Mouse (Mus musculus) telencephalon, adult 2 months (tissue): Measurements from ENCODE around the gene Cacna1s.

Experiments used
- DNase-seq: peaks from one replicate; pipeline ENCODE4 v3.0.0-alpha.2; 2011; ENCODE audit warnings: low read depth, low spot score

Cacna1s gene

DNA sequence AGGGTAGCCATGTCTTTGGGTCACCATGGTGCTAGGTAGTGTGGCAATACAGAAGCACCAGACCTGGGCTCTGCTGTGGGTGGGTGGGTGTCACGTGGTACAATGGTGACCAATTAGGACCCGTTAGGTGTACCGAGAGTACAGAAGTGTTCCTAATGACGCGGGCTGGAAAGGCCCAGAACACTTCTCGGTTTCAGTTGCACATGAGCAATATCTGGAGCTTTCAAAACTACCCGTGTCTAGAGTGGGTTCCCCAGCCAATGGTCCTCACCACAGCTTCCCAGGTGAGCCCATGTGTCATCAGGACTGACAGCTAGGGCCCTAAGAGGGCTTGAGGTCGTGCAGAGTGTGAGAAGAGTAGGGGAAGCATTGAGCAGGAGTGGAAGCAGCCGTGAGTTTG lies 64.5 kb downstream of the Cacna1s start:
- no peak for DNase-seq

DNA sequence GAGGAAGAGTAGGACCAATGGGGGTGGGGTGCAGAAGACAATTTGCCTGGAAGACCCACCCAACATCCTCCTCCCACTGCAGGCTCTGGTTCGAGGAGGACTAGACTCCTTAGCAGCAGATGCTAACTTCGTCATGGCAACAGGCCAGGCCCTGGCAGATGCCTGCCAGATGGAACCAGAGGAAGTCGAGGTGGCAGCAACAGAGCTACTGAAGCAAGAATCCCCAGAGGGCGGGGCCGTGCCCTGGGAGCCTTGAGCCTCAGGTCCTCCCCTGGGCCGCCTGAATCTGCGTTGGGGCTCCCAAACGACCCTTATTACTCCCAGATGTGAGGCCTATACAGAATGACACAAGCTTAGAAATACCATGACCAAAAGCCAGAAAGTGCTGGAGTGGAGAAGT lies 66.3 kb downstream of the Cacna1s start:
- DNase-seq, result no peak

- no peak for DNase-seq
Observed at GRCm38 (mm10) chr1:136119571-136120262, 67.2 kb downstream of the Cacna1s start.

GRCm38 (mm10) chr1:136120263-136120603 lies 67.7 kb downstream of the Cacna1s start:
- DNase-seq, result no peak

- DNase-seq, result no peak
Observed at GRCm38 (mm10) chr1:136120785-136121184, 68.2 kb downstream of the Cacna1s start.

- no peak for DNase-seq
Observed at GRCm38 (mm10) chr1:136122030-136122429, 69.5 kb downstream of the Cacna1s start.

DNA sequence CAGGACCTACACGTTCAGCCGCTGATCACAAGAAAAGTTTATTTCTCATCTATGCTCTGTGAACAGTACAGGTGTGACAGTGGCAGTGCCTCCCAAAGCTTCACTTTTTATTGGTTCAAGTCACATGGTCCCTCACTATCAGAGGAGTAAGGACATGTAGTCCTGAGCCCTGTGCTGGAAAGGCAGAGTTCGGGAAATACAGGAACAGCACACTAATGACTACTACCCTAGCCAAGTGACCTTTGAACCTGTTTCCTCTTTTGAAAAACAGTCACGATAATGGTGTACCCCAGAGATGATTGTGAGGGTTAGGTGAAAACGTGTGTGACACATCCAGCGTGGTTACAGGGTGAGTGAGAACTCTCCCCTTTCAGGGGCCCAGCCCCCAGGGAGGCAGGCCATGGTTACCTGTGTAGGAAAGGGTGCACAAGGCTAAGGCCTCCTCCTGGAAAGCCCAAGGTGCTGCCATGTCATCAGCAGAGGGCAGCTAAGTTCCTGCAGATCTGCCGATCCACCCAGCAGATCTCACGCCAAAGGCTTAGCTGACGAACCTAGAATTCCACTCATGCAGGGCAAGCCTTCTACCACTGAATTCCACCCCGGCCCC lies 73.7 kb downstream of the Cacna1s start:
- no peak for DNase-seq

- DNase-seq, result no peak
Observed at GRCm38 (mm10) chr1:136126895-136127294, 74.3 kb downstream of the Cacna1s start.

DNA sequence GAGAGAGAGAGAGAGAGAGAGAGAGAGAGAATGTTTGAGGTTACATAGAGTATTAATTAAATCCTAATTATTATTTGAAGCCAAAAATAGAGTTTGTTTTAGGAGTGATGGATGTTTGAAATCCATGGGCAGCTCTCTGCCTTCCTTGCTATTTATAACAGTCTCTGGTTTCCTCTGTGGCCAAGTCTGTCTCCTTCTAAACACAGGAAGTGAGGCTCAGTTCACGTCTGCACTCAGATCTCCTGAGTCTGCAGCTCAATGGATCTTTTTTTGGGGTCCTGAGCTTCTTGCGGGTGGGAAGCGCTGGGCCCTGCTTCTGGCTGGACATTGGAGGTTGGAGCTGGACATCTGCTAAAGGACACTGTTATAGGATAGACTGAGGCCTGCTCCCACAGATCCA lies 75.3 kb downstream of the Cacna1s start:
- no peak for DNase-seq

DNA sequence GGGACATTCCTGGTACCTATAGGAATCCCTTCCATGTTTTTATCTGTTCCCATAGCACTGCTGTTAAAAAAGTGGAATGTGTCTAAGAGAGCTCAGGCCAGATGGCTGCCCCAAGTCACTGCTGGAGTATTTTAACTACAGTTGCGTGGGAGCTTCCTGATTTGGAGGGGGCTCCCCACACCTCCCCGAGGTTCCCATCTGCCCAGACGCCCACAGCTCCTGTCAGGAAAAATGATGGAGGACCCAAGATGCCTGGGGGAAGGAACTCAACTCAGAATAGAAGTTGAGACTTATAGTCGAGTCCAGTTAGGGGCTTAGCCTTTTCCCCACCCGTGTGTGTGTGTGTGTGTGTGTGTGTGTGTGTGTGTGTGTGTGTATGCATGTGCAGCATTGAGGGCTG lies 75.9 kb downstream of the Cacna1s start:
- peak; percentile 89 for DNase-seq

- no peak for DNase-seq
Observed at GRCm38 (mm10) chr1:136128944-136129589, 76.5 kb downstream of the Cacna1s start.

- no peak for DNase-seq
Observed at GRCm38 (mm10) chr1:136130107-136130506, 77.6 kb downstream of the Cacna1s start.

GRCm38 (mm10) chr1:136130951-136131558 lies 78.5 kb downstream of the Cacna1s start, which contains the start of gene Kif21b:
TSS of gene Kif21b (plus strand) at chr1:136131389.
- DNase-seq, result peak; percentile 94

DNA sequence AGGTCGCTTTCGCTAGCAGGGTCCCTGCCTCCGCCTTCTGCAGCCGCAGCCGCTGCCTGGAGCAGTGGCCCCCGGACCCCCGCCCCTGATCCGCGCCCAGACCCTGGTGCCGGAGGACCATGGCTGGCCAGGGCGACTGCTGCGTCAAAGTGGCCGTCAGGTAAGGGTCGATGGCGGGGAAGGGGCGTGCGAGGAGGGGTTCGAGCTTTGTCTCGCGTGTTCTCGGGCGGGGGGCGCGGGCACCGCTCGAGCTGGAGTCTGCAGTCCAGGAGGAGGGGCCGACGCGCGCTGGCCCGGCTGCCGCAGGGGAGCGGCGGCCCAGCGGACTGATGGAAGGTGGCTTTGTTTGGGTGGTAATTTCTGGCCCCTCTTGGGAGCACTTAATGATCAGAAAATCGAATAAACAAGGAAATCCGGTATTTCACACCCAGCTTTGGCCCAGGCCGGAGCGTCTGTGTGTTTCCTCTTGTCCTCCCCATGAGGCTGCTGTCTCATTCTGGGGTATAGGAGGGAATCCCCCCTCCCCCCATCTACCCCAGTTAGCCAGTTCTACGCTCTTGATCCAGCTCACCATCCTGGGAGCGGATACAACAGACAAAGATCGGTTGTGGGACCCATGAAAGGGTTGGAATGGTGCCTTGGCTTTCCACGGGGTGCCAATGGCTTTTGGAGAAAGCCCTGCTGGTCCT lies 79.2 kb downstream of the Cacna1s start:
- no peak for DNase-seq

DNA sequence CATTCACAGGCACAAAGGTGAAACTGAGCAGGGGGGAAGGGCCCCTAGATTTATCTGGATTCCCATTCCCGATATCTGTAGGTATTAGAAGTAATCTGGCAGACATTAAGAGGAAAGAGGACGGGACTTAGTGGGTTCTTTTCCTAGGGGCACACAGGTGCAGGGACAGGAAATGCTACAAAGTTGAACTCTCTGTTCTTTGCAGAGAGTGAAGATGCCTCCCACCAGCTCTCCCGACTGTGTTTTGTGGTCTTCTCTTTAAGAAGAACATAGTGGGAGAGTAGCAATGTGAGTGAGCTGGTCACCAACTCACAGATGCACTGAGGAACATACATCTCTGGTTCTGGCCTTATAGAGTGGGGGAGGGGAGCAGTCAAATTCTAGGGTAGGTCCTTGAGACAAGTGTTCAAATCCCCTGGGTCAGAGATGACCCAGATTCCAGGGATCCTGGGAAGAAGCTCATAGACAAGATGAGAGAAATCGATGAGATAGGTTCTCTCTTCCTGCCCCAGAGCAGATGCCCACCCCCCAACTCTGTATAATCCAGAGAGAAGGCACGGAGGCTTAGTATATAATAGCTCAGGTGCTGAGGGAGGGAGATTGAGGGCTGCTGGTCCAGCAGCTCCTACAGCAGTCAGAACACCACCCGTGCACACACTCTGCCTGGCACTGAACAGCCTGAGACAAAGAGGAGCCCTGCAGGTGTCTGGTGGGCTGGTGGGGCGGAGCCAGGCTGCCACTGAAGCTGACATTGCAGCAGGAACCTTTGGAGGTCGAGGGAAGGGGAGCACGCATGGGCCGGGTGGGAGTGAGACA lies 80.0 kb downstream of the Cacna1s start:
- DNase-seq, result no peak

DNA sequence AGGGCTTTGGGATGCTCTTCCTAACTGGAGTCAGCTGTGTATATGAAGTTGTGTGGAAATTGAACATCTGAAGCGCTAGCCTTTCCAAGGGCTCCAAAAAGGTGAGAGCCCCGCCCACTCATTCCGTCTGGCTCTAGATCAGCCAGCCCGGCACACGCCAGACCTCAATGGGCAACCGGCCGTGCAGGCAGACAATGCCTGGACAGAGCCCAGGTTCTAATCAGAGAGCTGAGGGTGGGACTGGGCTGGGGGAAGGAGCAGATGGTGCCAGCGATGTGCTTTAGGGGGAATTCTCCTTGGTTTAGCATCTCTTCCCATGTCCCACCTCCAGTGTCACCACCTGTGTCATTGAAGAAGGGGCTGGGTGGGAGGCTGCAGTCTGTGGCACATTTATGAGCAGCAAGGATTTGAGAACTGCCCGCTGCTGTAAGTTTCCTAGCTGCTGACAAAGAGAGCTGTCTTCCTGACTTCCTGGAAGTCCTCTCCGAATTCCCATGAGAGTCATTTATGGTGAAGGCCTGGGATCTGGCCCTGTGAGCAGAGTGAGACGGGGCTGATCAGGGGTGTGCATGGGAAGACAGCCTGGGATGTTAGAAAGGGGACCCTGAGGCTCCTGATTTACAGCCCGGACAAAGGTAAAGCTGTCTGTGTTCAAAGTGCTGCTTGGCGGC lies 81.2 kb downstream of the Cacna1s start:
- no peak for DNase-seq

DNA sequence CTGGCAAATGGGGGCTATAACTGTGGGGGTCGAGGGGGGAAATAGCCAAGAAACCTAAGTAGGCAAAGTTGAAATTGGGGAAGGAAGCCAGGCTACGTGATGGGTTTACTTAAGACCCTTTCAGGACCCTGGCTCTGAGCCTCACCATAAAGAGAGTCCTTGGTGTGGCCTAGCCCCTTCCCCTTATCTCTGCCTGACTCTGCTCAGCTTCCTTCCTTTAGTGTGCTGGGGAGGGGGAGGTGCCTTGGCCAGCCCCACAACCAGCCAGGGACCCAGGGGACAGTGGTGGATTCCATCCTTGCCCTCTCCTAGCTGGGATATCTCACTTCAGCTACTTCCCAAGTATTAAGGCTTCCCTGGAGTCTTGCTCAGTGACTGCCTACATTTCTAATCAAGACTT lies 82.0 kb downstream of the Cacna1s start:
- DNase-seq, result no peak

DNA sequence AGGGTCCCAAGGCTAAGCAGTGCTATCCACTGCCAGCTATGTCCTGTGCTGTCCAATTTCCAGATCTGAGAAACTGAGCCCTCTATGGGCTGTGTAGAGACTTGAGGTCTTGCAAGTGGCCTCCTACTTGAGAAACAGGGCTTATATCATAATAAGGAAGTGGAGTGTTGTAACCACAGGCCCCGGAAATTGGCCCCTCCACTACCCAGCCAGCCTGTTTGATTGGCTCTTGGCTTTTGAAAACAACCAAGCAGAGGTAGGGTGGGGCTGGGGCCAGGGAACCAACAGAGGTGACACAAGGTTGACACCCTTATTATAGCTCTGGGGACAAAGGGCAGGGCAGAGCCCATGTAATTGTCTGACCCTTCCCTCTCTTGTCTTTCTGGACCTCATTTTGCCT lies 82.5 kb downstream of the Cacna1s start:
- no peak for DNase-seq

DNA sequence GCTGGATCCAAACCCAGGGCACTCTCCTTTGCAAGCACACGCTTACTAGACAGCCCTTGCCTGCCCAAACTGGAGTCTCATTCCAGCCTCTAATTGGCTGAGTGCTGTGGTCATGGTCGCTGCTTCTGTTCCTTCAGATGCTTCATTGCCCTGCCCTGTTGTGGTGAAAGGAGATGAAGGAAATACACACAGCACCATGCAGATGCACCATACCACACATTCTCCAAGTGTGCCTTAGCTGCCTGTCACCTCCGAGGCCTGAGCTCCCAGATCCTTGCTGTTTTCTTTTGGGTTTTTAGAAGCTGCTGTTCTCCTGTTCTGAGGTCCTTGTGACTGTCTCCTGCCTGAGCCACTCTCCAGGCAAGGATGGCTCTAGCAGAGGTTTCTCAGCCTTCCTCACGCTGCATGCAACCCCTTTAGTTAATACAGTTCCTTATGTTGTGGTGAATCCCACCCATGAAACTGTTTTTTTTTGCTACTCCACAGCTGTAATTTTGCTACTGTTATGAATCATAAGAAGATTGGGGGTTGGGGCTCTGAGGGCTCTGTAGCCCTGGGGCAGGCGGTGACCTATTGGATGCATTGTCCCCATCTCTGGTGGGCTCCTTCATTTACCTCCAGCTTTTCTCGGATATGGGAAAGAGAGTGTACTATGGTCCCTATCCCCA lies 83.4 kb downstream of the Cacna1s start:
- no peak for DNase-seq

DNA sequence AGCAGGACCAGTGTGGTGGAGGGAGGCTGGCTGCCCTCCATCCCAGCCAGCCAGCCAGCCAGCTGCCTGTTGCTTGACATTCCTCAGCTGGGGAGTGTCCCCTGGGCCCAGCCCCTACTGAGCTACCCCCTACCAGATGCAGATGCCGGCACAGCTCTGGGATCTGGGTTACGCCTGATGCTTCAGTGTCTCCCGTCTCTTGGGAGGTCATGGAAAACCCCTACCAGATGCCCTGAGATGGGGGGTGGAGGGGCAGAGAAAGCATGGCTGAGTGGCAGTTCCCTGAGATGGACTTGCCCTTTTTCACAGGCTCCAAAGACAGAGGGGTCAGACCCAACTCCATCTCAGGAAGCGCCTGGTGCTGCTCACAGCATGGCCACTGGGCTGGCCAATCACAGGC lies 84.0 kb downstream of the Cacna1s start:
- no peak for DNase-seq
